Mouse (Mus musculus) adrenal gland, adult 8-10 months (tissue): ENCODE measurements around the gene Mmadhc. TPM values are rescaled to one million over a fixed set of nuclear protein-coding genes. Genes with fewer than 3 reads are reported as not detected.

Source experiments
- DNase-seq: peaks from one replicate; pipeline ENCODE4 v3.0.0; 2022
- total RNA-seq, 4 experiments: library from RNA; stranded (reverse); gene quantifications; 2 replicates each; pipeline ENCODE4 v1.2.4; 2022

The Mmadhc gene
- total RNA-seq, 4 experiments from 2014 or later = 114 to 124 (median 119) TPM

GRCm38 (mm10) chr2:50265215-50265785 lies 31.3 kb downstream of the Mmadhc start:
- DNase-seq = no peak

GRCm38 (mm10) chr2:50264059-50264458 lies 32.5 kb downstream of the Mmadhc start:
- no peak for DNase-seq

- DNase-seq = no peak
Observed at GRCm38 (mm10) chr2:50254955-50255354, 41.6 kb downstream of the Mmadhc start.

- no peak for DNase-seq
Observed at GRCm38 (mm10) chr2:50248551-50248950, 48.0 kb downstream of the Mmadhc start.

- no peak for DNase-seq
Observed at GRCm38 (mm10) chr2:50233491-50233890, 63.1 kb downstream of the Mmadhc start.

Other genes with a start within 250 kb of the Mmadhc start
- 10 to 100 TPM in 3 of 4 experiments, 1 to 10 TPM in 1; 8.9 to 19.9 (median 14.3) TPM for gene Lypd6, start 230.4 kb downstream of the Mmadhc start, total RNA-seq